Mouse (Mus musculus) heart, adult 2 months (tissue): Measurements from ENCODE around the gene Itpr1.

ENCODE experiments used
- CTCF ChIP-seq: fragments of 200-600 bp; IDR thresholded peaks from 2 replicates; pipeline ENCODE4 v1.8.1; 2022; ENCODE audit warnings: antibody characterized with exemption, mild to moderate bottlenecking, moderate library complexity
- POLR2A ChIP-seq: fragments of 200-500 bp; IDR thresholded peaks from 2 replicates; pipeline ENCODE4 v1.6.1; 2011; ENCODE audit warnings: mild to moderate bottlenecking, low read depth, low read length, control low read depth; ENCODE audit not compliant: insufficient read depth

- no peak for TF ChIP-seq CTCF
- no peak for TF ChIP-seq POLR2A
Observed at GRCm38 (mm10) chr6:108305171-108305779, 92.4 kb downstream of the Itpr1 start.
